Mouse (Mus musculus) WW6 (cell line): Measurements from ENCODE around the gene Srebf1.

Experiments
- DNase-seq: peaks from one replicate; pipeline ENCODE4 v3.0.0-alpha.2; 2013; ENCODE audit warnings: low read depth, low spot score

Srebf1 gene

GRCm38 (mm10) chr11:60235351-60235750 is 13.0 kb upstream of the Srebf1 start:
- no peak for DNase-seq

DNA sequence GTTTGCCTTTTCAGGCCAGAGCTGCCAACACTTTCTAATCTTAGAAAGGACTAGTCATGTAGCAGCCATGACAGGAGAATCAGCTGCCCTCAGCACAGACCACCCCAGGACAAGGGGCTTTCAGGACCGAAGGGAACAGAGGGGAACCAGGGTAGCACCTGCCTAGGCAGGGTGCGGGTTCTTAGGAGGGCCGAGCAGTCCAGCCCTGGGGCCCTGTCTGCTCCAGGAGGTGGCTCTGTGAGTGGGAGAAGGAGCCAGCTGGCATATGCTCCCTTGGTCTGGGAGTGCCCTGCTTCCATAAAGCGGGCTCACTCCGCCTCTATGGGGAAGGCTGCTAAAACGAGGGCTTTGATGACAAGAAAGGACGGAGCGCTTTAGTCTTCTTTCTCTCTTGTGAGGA is 10.9 kb upstream of the Srebf1 start:
- no peak for DNase-seq

DNA sequence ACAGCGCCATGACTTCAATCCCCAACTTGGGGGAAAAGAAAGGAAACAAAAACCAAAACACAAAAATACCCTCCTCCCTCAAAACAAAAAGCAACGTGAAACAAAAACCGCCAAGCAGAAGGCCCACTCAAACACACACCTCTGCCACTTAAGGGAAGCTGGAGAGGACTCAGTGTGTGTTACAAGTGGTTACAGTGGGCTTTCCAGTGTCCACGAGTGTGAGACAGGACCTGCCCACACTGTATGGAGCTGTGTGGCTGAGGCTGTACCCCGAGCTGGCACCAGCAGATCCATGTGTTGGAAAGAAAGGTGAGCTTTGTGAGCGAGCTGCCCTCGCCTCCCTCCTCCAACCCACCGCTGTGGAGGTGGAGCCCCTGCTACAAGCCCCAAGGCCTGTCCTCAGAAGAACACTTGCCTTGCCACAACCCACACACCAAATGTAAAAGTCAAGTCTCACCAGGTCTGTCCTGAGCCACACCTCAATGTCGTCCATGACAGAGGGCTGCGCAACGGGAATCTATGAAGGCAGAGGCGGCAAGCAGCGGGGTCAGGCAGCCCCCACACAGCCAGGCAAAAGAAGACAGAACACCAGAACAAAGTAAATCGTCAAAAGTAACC is 10.2 kb upstream of the Srebf1 start:
- no peak for DNase-seq

- DNase-seq = no peak
Observed at GRCm38 (mm10) chr11:60231951-60232350, 9.6 kb upstream of the Srebf1 start.

GRCm38 (mm10) chr11:60231326-60231725 is 8.9 kb upstream of the Srebf1 start:
- DNase-seq = no peak

- no peak for DNase-seq
Observed at GRCm38 (mm10) chr11:60230512-60230911, 8.1 kb upstream of the Srebf1 start.

GRCm38 (mm10) chr11:60229821-60230220 is 7.4 kb upstream of the Srebf1 start:
- no peak for DNase-seq

DNA sequence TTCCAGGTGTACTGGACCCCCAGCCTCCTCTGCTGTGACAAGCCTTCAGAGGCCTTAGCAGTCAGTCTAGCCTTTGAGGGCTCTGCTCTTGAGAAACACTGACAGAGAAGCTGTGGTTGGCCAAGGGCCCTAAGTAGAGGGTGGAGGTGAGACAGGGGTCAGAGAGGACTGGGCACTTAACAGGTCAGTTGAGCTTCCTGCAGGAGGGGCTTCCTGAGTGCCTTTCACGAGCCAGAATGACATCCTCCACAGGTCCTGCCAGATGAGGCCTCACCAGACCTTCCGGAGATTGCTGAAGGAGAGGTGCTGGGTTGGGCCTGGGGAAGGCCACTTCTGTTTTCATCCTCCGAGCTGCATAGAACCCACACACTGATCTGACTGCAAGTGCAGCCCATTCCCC is 6.1 kb upstream of the Srebf1 start:
- no peak for DNase-seq

GRCm38 (mm10) chr11:60225874-60226273 is 3.5 kb upstream of the Srebf1 start:
- no peak for DNase-seq

DNA sequence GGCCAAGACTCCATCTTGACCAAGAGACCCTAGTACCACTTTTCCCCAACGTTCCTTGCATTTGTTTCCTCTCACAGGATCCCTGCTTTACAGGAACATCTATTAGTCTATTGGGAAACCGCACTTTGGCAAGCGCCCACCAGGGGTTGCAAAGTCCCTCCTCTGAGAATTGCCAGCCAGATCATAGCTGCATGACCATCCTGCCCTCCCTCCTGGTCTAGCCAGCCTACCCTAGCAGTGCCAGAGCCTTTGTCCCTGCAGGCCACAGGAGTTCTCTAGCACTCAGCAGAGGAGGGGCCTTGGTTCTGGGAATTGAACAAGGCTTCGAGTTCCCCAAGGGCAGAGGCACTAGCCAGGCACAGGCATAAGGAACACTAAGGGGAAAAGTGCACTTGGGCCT is 2.3 kb upstream of the Srebf1 start:
- DNase-seq = no peak

- no peak for DNase-seq
Observed at GRCm38 (mm10) chr11:60222085-60222468, 304 bp downstream of the Srebf1 start.

DNA sequence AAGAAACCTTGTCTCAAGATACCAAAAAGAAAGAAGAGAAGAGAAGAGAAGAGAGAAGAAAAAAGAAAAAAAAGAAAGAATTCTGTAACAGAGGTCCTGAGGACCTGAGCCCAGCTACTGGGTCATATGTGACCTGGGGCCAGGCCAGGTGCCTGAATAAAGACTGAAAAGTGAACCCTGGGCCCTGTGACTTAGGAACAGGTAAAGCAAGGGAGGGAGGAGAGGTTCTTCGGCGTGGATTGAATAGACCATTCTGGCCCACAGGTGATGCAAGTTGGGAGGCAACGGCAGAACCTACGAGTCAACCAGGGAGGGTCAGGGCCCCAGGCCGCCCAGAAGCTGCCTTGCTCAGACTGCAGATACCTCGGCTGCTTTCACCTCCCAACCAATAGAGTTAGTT is 956 bp downstream of the Srebf1 start:
- no peak for DNase-seq

DNA sequence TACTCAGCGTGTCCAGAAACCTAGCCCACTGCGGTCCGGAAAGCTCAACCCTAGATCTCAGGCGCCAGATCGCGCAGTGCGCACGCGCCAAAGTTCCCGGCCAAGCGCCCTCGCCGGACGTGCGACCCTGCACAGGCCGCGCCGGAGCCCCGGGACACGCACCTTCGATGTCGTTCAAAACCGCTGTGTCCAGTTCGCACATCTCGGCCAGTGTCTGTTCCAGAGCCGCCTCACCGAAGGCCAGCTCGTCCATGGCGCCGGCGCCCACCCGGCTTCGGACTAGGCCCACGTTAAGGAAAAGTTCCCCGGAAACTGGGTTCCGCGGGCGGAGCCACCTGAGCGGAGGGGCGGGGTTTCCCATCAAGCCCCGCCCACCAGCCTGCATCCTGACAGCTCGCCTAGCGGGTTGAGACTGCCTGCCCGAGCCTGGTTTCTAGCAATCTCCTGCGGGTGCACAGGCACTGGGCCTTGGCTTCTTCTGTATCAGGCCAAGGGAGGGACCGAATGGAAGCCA is 2.0 kb downstream of the Srebf1 start:
- peak; percentile 73 for DNase-seq

GRCm38 (mm10) chr11:60219609-60220008 is 2.8 kb downstream of the Srebf1 start:
- no peak for DNase-seq

DNA sequence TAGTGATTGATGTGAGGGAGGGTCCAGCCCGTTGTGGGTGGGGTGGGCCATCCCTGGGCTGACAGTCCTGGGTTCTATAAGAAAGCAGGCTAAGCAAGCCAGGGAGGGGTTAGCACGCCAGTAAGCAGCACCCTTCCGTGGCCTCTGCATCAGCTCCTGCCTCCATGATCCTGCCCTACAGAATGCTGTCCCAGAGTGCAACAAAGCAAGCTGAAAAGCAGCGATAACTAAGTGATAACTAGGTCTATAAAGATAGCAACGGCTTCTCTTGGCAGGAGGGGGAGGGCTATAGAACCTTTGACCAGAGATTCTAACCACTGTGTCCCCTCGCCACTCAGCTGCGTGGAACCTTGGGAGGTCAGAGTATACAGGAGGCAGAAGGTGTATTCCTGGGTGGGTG is 4.9 kb downstream of the Srebf1 start:
- DNase-seq = no peak

- DNase-seq = no peak
Observed at GRCm38 (mm10) chr11:60216671-60217070, 5.7 kb downstream of the Srebf1 start.

- no peak for DNase-seq
Observed at GRCm38 (mm10) chr11:60213266-60213665, 9.1 kb downstream of the Srebf1 start.

DNA sequence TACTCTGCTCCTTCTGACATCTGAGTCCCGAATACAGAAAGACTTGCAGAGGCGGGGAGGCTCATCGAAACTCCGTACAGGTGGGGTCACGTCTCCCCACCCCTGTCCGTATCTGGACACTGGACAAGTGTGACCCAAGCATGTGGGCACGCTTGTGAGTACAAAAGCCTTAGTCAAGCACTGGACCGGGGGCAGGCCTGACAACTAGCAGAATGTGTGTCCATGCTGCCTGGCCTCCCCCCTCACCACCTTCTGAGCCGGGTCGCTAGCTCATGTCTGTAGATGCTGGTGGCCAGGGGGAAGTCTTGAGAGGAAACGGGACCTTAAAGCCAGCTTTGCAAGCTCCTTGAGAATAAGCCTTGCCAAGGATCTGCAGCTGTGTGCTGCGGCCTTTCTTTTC is 10.6 kb downstream of the Srebf1 start:
- DNase-seq = no peak

GRCm38 (mm10) chr11:60211152-60211551 is 11.2 kb downstream of the Srebf1 start:
- no peak for DNase-seq

- peak; percentile 97 for DNase-seq
Observed at GRCm38 (mm10) chr11:60210305-60210724, 12.1 kb downstream of the Srebf1 start.

GRCm38 (mm10) chr11:60209933-60210249 is 12.5 kb downstream of the Srebf1 start:
- DNase-seq = no peak

DNA sequence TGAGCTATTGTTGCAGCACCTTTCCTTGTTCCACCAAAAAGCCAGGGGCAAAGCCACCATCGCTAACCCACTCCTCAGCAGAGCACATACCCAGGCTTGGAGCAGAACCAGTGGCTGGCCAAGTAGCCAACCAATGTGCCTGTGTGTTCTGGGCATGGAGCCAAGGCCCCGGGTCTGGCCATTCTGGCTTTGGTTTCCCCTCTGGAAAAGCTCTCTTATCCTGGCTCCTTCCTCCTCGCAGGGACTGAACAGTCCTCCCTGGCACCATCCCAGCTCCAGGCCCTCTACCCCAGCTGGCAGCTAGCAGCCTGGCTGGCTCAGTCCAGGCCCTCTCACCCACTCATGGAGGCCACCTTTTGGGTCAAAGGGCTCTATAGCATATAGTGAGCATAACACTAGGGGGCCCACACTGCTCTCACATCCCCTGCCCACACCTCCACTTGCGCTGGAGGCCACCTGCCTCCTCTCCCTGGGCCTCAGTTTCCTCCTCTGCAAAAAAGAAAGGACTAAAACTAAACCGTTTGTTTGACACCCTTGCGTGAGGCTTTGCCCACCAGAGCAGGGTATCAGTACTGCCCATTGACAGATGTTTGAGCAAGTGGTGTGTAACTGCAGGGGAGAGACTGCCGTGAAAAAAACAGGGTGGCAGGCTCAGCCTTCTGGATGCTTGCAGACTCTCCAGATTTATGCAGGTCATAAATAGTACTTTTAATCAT is 13.0 kb downstream of the Srebf1 start:
- no peak for DNase-seq

- no peak for DNase-seq
Observed at GRCm38 (mm10) chr11:60208712-60209111, 13.7 kb downstream of the Srebf1 start.

- DNase-seq = no peak
Observed at GRCm38 (mm10) chr11:60208201-60208600, 14.2 kb downstream of the Srebf1 start.
